Mouse (Mus musculus): ENCODE measurements at regions not wholly inside any gene's neighbourhood (a gene's known extent, or its start where the extent isn't known, plus 50 kb on each side); places are given as distances from the start of the nearest gene placed in this dataset.

DNA sequence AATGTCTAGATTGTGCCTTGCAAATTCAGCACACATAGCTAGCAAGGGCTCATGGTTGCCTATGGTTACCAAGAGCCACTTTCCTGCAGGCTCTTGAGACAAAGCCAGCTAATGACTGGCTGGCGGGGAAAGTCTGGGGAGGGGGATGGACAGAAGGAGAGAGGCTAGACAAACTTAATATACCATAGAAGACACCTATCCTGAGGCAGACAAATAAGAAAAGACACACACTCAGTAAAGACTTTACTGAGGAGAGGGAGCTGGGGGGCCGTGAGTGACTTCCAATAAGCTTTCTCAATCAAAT, 91.6 kb upstream of the Arhgap21 start:
- no peak overlapping the region for H3K27ac ChIP-seq (ENCODE audit: insufficient read depth, low read length)
- TF ChIP-seq POLR2A (IDR thresholded peaks at IDR 0.05; ENCODE audit: low read depth, low read length) (no peak), CTCF (IDR thresholded peaks at IDR 0.05; ENCODE audit: borderline replicate concordance, insufficient read depth, low read length) (no peak)
- no peak overlapping the region for H3K4me3 ChIP-seq (ENCODE audit: insufficient read depth, low read length)
- H3K4me1 ChIP-seq (ENCODE audit: control insufficient read depth, insufficient read depth, low read length) = peaks cover 2% of the 10 kb centered on the region; the same call in 1 of the 2 replicates

DNA sequence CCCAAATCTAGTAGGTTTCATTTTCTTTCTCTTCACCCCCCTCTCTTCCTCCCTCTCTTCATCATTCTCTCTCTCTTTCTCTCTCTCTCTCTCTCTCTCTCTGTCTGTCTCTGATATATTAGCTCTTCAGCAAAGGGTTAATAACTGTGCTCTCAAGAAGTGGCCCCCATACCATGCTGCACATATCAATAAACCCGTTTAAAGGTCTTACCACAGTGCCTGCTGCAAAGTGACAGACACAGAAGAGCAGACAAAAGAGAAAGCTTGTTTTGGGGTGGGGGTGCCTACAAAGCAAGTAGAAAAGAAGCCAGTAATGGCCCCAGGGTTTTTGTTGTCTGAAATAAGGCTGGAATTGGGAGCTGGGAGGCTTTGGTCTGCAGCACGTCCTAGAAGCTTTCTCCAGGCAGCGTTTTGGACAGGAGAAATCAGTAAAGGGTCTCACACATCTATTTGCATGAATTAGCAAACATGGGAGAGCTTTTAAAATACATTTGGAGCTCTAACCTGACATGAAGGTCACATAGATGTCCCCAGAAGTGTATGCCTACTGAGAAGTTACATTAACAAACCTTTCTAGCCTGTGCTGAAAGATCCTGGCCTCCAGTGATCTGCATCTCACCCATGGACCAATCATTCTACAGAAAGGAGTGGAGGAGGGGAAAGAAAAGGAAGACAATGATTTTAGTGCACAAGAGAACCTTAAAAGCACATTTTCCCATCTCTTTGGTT, 91.1 kb upstream of the Arhgap21 start:
- Histone ChIP-seq H3K4me3 (ENCODE audit: insufficient read depth, low read length) (no peak overlapping the region), H3K4me1 (ENCODE audit: control insufficient read depth, insufficient read depth, low read length) (peaks cover 2% of the 10 kb centered on the region; the same call in 1 of the 2 replicates), H3K27ac (ENCODE audit: insufficient read depth, low read length) (no peak overlapping the region)
- no peak for TF ChIP-seq POLR2A (IDR thresholded peaks at IDR 0.05; ENCODE audit: low read depth, low read length)
- no peak for TF ChIP-seq CTCF (IDR thresholded peaks at IDR 0.05; ENCODE audit: borderline replicate concordance, insufficient read depth, low read length)

GRCm38 (mm10) chr2:21058940-21059339, 90.3 kb upstream of the Arhgap21 start:
- no peaks in the 10 kb centered on the region for H3K4me1 ChIP-seq (ENCODE audit: control insufficient read depth, insufficient read depth, low read length)
- no peak overlapping the region for H3K4me3 ChIP-seq (ENCODE audit: insufficient read depth, low read length)
- no peak overlapping the region for H3K27ac ChIP-seq (ENCODE audit: insufficient read depth, low read length)
- TF ChIP-seq POLR2A (IDR thresholded peaks at IDR 0.05; ENCODE audit: low read depth, low read length) = no peak
- TF ChIP-seq CTCF (IDR thresholded peaks at IDR 0.05; ENCODE audit: borderline replicate concordance, insufficient read depth, low read length) = no peak

DNA sequence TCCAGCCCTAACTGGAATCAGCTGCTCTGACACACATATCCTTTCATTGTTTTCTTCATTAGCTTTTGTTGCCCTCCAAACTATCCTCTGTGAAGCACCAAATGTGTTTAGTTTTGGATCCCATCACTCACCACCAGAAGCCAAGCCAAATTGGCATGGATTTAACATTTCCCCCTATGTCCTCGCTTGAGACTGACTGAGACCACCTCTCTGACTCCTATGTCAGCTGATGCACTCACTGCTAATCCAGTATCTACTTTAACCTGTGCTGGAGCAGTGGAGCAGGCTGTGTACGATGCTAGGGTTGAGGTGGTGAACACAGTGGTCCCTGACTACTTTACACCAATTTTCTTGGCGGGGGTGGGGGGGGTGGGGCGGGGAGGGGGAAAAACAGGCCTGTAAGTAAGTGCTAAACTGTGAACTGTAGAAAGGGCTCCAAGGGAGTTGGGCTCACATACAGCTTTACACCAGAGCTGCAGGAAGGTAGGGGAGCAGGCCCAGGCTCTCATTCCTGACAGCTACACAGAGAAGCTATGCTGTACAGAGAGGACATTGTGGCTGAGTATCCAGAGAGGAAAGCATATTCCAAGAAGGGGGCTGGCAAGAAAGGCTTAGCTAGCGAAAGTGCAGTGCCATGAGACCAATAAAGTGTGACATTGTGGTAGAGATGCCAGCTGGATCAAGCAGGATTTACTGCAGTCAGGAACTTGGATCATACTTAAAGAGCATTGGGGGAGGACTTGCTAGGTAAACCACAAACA, 87.9 kb upstream of the Arhgap21 start:
- no peak for TF ChIP-seq POLR2A (IDR thresholded peaks at IDR 0.05; ENCODE audit: low read depth, low read length)
- Histone ChIP-seq H3K4me3 (ENCODE audit: insufficient read depth, low read length) (no peak overlapping the region), H3K27ac (ENCODE audit: insufficient read depth, low read length) (no peak overlapping the region), H3K4me1 (ENCODE audit: control insufficient read depth, insufficient read depth, low read length) (no peaks in the 10 kb centered on the region)

DNA sequence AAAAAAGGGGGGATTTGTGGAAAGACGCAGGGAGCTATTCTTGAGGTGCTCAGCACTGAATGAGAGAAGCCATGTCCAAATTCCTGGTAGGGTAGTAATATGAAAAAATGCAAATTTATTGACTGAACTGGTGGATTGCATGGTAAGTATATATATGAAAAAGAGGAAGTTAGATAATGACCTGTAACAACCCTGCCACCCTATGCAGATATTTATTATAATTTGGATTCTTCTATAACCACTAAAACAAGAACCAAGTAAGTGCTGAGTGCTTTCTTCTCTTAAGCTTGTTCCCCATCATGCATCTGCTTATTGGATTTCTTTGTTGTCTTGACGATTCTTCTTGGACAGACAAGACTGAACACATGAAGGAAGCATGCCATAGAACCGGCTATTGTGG, 86.7 kb upstream of the Arhgap21 start:
- H3K27ac ChIP-seq (ENCODE audit: insufficient read depth, low read length) = peak overlapping the region; percentile 14; the same call in 1 of the 2 replicates
- no peak for TF ChIP-seq POLR2A (IDR thresholded peaks at IDR 0.05; ENCODE audit: low read depth, low read length)
- no peak for TF ChIP-seq CTCF (IDR thresholded peaks at IDR 0.05; ENCODE audit: borderline replicate concordance, insufficient read depth, low read length)
- no peaks in the 10 kb centered on the region for H3K4me1 ChIP-seq (ENCODE audit: control insufficient read depth, insufficient read depth, low read length)
- H3K4me3 ChIP-seq (ENCODE audit: insufficient read depth, low read length) = no peak overlapping the region

- Histone ChIP-seq H3K4me3 (ENCODE audit: insufficient read depth, low read length) (no peak overlapping the region), H3K27ac (ENCODE audit: insufficient read depth, low read length) (peak overlapping the region; percentile 78), H3K4me1 (ENCODE audit: control insufficient read depth, insufficient read depth, low read length) (no peaks in the 10 kb centered on the region)
- TF ChIP-seq POLR2A (IDR thresholded peaks at IDR 0.05; ENCODE audit: low read depth, low read length) = no peak
- no peak for TF ChIP-seq CTCF (IDR thresholded peaks at IDR 0.05; ENCODE audit: borderline replicate concordance, insufficient read depth, low read length)
Observed at GRCm38 (mm10) chr2:21054325-21055082, 85.8 kb upstream of the Arhgap21 start.

- Histone ChIP-seq H3K27ac (ENCODE audit: insufficient read depth, low read length) (peak overlapping the region; percentile 78), H3K4me1 (ENCODE audit: control insufficient read depth, insufficient read depth, low read length) (no peaks in the 10 kb centered on the region), H3K4me3 (ENCODE audit: insufficient read depth, low read length) (no peak overlapping the region)
- TF ChIP-seq CTCF (IDR thresholded peaks at IDR 0.05; ENCODE audit: borderline replicate concordance, insufficient read depth, low read length) (no peak), POLR2A (IDR thresholded peaks at IDR 0.05; ENCODE audit: low read depth, low read length) (no peak)
Observed at GRCm38 (mm10) chr2:21053596-21053995, 84.9 kb upstream of the Arhgap21 start.

GRCm38 (mm10) chr2:21048996-21049395, 80.3 kb upstream of the Arhgap21 start:
- TF ChIP-seq CTCF (IDR thresholded peaks at IDR 0.05; ENCODE audit: borderline replicate concordance, insufficient read depth, low read length) = no peak
- TF ChIP-seq POLR2A (IDR thresholded peaks at IDR 0.05; ENCODE audit: low read depth, low read length) = no peak

DNA sequence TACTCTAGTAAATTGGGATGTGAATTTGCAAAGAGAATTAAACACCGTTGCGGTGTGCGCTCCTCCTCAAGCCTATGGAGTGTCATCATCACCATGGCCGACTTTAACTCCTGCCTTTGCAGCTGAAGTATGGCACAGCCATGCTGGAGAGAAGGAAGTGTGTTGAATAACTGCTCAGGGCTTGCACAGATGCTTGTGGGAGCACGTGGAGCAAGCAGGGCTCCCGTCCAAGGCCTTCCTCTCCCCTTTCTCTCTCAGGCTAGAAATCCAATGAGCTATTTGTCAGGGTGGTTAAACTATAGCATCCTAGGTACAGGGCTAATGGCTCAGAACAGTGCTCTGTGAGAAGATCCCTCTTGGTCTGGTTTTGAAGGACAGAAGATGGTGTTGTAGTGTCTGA, 79.5 kb upstream of the Arhgap21 start:
- Histone ChIP-seq H3K4me1 (ENCODE audit: control insufficient read depth, insufficient read depth, low read length) (peaks cover 3% of the 10 kb centered on the region; the same call in 1 of the 2 replicates), H3K27ac (ENCODE audit: insufficient read depth, low read length) (no peak overlapping the region), H3K4me3 (ENCODE audit: insufficient read depth, low read length) (no peak overlapping the region)
- TF ChIP-seq POLR2A (IDR thresholded peaks at IDR 0.05; ENCODE audit: low read depth, low read length) (no peak), CTCF (IDR thresholded peaks at IDR 0.05; ENCODE audit: borderline replicate concordance, insufficient read depth, low read length) (no peak)

More at GRCm38 (mm10) chr2:21048996-21049395, 80.3 kb upstream of the Arhgap21 start:
- Histone ChIP-seq H3K4me1 (ENCODE audit: control insufficient read depth, insufficient read depth, low read length) (peaks cover under 1% of the 10 kb centered on the region; the same call in 1 of the 2 replicates), H3K4me3 (ENCODE audit: insufficient read depth, low read length) (no peak overlapping the region), H3K27ac (ENCODE audit: insufficient read depth, low read length) (no peak overlapping the region)
